Mouse (Mus musculus) T-helper 1 cell (primary cell): Measurements from ENCODE around the gene Rfwd3.
"Not testable (repeated sequence)": the region's sequence is repeated elsewhere in the genome, so short reads cannot be mapped to it uniquely, and the experiment has no call there.

ENCODE experiments used
- in situ Hi-C: fragments of 300-600 bp; cut with MboI, MseI; formaldehyde crosslinking; loops from one replicate; pipeline ENCODE4 v1.15.1; 2025; ENCODE audit warnings: high pct_unique_total_duplicates

The Rfwd3 gene

DNA sequence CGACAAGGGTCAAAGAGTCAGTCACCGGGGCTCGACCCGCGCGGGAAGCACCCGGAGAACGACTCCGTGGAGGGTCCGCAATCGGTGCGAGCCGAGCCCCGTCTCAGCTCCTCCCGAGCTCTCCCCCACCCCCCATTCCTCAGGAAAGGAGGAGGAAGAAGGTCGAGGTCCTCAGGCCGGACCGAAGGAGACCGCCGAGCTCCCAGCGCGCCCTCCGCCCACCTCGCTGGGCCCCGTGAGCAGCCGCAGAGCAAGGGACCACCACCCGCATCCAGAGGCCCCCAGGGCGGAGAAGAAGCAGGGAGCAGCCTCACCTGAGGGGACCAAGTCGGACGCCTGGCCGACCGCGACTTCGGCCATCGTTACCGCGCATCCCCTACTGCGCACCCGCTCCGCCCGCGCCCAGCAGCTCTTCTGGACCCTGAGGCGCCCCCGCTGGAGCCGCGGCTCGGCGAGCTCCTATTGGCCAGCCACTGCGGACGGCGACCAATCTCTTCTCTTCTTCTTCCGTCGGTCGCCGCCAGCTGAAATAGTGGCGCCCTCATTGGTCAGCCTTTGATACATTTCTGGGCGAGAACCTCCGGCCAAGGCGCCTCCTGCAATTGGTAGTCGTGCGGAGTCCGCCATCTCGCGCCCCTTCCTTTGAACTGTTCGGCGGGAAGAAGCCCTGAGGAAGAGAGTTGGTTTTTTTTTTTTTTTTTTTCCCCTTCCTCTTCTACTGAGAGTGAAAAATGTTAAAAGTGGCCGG lies at the start of gene Rfwd3:
Rfwd3 (minus strand) TSS at position 402 of the 748 bp plus-strand sequence.
- in situ Hi-C loops: no loop called here

DNA sequence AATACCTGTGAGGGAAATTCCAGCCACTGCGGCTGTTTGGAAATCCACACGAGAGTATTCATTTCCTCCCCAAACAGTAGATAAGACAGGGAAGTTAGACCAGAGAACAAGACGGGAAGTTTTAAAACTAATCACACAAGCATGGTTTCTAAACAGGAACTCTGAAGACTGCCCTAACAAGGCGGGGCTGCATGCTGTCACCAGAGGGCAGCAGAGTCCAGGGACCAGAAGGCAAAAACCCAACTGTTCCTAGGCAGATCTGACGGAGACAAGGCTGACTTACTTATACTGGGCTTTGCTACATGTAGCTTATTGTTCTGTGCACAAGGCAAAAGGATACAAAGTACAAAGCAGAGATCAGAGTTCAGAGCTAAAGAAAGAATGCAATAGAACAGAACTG lies 43.2 kb upstream of the Rfwd3 start:
- in situ Hi-C loops: no loop called here

DNA sequence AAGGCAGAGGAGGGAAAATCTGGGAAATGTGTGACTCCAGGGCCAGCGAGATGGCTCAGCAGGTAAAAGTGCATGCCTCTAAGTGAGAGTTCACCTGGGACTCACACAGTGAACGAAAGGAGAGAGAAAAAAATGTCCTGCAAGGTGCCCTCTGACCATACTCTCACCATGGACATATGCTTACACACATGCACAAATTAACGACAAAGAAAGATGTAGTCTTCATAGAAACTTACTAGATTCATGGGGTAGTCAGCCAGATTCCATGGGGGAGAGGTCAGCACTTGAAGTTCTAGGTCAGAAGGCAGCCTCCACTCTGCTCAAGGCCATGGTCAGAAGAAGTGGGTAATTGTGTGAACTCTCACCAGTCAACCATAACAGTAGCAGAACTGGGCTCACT lies 40.2 kb upstream of the Rfwd3 start:
- in situ Hi-C loops: no loop called here

DNA sequence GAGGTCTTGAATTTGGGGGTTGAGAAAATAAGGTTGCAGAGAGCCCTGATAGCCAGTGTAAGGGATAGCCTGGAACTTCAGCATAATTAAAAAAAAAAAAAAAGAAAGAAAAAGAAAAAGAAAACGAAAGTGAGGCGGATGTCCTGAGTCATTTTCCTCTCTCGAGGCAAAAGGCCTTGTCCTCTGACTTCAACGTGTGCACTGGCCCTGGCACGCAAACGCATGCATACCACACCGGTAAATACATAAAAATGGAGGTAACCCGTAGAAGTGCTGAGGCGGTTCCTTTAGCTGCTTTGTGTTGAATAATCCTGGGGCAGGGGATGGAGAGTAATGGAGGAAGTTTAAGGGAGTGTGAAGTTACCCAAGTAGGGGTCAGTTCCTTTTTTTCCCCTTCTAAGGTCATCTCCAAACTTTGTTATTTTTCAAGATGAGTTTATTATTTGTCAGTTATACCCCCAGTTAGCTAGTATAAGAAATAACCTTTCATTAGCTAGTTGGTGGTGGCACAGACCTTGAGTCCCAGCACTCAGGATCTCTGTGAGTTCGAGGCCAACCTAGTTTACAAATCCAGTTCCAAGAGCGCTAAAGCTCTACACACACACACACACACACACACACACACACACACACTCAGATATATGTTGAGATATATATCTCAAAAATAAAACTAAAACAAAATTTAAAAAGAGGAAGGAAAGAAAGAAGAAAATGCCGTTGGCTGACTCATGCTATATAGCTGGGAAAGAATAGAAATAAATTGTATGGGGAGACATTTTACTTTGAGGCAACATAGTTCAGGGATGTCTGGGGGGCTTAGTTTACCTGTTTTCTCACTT lies 38.6 kb upstream of the Rfwd3 start:
- in situ Hi-C loops: no loop called here

DNA sequence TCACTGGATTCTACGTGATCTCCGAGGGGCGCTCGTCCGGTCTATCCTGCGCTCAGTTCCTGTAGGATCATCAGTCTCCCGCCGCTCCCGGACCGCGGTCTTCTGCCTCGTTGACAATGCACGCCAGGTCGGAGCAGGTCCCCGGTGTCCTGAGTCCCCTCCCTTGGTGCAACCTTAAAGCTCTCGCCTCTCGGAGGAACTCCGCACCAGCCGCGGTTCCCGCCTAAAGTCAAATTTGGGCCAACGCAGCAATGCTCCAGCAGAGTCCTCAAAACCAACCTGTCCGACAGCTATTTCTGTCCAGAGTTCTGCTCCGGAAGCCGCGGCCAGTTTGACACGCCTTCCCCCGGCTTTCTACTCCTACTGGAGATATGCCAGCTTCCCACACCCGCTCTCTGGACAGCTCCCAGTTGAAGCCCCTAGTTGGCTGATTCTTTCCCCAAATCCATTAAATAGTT lies 37.9 kb upstream of the Rfwd3 start, which contains the start of gene Mlkl:
Mlkl (minus strand) TSS at position 288 of the 458 bp plus-strand sequence.
- in situ Hi-C loops: no loop called here

DNA sequence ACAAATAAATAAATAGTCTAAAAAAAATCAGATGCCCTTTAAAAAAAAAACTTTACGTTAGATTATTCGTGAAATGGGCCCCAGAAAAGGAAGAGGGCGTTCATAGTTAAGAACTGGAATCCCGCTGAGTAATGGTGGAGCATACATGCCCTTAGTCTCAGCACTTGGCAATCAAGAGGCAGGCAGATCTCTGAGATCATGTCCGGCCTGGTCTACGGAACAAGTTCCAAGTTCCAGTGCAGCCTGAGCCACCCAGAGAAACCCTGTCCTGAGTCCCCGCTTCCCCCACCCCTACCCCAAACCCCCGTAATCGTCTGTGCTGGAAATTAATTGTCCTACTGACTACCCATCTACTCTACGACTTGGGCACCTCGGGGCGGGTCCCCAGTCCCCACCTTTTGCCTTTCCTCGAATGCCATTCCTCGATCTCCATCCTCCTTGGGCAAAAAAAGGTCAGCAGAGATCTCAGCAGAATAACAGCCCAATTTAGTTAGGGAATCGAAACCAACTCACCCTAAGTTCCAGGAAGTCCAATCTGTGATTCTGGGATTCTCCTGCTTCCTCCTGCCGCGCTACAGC lies 37.4 kb upstream of the Rfwd3 start:
- in situ Hi-C loops: no loop called here

DNA sequence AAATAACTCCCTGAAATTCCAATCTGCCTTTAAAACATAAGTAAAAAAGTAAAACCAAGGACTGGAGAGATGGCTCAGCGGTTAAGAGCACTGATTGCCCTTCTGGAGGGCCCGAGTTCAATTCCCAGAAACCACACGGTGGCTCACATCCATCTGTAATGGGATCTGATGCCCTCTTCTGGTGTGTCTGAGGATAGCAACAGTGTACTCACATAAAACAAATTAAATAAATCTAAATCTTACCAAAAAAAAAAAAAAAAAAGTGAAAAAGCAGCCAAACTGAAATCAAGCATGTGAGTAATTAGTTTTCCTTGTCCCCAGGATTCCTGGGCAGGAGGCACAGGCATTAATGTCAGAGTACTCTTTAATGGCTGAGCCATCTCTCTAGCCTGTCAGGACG lies 36.7 kb upstream of the Rfwd3 start:
- in situ Hi-C loops: no loop called here

DNA sequence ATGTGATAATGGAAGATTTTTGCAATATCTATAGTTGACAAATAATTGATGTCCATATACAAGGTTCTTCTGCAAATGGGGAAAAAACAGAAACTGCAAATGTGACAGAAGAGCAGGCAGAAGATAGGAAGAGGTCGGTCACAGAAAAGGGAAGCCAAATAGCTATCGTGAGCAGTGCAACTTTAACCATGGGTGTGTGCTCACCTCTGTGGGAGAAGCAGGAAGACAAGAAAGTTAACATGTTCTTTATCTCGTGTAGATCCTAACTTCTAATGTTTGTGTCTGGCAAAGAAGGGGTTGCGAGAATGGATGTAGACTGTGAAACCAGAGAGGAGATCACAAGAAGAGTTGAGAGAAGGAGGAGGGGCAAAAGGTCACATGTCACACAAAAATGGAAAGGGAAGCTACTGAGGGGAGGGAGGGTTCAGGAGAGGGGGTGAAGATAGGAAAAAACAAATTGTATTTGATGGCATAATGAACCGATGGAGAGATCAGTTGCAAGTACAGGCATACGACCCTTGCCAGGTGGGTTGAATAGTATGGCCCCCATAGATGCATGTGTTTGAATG lies 25.3 kb upstream of the Rfwd3 start:
- in situ Hi-C loops: no loop called here

DNA sequence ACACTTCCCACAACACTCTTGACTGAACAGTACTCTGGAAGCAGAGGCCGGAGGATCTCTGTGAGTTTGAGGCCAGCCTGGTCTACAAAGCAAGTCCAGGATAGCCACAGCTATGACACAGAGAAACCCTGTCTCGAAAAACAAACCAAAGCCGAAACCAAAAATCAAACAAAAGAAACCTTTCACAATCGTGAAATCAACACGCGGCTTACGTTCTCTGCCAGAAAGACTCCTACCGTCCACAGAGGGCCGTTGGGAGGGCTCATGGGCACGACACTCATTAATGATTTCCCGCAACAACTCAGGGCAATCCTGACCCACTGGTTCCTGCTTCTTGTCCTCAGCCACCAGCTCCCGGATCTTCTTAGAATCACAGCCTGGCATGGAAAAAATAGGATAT lies 14.7 kb upstream of the Rfwd3 start:
- in situ Hi-C loops: no loop called here

DNA sequence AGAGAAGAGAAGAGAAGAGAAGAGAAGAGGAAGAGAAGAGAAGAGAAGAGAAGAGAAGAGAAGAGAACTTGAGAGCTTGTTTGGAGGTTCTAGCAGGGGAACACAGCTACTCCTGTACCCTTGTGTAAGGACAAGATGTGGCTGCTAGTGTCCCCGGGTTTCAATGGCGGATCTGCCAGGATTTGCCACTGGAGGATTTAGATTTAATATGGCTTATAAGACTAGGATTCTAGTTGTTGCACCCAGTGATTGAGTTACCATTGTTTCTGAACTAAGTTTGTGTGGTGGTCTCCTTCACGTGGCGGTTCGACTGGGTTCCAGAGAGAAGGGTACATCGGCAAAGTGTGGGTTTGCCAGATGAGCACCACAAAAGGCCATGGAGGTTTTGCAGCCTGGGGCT lies 13.9 kb upstream of the Rfwd3 start:
- in situ Hi-C loops: not testable (repeated sequence)

DNA sequence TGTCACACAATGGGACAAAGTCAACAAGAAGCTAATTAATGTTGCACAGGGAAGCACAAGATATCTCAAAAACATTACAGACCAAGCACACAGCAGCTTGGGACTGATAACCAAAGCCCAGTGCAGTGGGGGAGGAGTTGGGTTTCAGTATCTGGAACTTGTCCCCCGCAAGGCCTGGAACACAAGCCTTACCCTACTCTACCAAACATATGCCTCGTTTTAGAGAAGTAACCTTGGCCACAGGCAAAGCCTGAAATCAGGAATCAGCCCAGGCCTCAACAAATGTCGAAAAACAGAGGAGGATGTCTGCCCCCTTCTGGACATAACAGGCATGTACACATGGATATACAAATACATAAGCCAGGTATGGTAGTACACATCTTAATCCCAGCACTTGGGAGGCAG lies 12.7 kb upstream of the Rfwd3 start:
- in situ Hi-C loops: no loop called here

DNA sequence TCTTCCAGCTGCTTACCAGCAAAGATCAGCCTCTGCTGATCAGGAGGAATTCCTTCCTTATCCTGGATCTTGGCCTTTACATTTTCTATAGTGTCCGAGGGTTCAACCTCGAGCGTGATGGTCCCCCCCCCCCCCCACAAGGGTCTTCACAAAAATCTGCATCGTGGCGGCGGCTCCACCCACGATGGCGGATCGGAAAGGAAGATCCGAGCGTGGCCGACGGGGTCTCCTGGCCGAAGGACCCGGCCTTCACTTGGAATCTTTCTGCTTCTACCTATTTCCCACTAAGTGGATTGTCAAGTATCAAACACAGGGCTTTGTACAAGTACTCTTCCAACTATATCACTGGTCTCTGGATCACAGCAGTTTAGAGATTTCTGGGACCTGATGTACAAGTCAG lies 10.0 kb upstream of the Rfwd3 start:
- in situ Hi-C loops: not testable (repeated sequence)

DNA sequence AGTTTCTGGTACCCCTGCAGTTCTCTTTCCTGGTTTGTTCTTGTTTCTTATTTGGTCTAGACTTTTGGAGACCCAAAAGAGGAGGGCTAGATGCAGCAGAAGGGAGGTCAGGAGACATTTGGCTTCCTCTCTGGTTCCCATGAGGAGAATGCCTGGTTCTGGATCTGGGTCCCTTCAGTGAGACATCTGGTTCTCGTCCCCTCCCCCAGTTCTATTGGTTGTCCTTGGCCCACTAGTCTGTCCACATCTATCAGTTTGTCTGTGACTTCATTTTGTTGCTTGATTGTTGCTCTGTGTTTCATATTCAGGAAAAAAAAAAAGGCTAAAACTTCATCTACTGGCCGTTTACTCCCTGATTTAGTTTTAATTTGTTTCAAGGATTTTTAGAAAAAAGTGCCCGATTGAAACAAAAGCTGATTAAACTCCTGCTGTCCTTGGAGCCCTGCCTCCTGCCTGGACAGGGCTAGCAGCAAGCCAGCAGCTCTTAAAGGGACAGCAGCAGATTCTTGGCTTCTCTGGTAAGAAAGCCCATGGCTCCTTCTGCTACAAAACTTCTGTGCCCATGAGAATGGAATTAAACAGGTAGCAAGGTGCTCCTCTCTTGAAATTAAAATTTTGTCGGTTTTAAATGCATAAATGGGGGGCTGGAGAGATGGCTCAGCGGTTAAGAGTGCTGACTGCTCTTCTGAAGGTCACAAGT lies 5.2 kb upstream of the Rfwd3 start:
- in situ Hi-C loops: no loop called here

DNA sequence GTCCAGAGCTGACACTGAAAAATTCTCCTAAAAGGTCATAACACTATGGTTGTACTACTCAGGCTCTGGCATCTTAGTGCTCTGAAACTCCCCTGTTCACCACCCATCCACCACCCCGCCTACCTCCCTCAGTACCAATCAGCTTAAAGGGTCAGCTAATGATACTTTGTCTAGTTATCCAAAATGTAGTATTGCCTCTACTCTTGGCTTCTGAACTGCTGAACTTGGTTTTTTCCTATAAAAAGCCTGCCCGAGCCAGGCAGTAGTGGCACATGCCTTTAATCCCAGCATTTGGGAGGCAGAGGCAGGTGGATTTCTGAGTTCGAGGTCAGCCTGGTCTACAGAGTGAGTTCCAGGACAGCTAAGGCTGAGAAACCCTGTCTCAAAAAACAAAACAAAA lies 4.3 kb upstream of the Rfwd3 start:
- in situ Hi-C loops: no loop called here

DNA sequence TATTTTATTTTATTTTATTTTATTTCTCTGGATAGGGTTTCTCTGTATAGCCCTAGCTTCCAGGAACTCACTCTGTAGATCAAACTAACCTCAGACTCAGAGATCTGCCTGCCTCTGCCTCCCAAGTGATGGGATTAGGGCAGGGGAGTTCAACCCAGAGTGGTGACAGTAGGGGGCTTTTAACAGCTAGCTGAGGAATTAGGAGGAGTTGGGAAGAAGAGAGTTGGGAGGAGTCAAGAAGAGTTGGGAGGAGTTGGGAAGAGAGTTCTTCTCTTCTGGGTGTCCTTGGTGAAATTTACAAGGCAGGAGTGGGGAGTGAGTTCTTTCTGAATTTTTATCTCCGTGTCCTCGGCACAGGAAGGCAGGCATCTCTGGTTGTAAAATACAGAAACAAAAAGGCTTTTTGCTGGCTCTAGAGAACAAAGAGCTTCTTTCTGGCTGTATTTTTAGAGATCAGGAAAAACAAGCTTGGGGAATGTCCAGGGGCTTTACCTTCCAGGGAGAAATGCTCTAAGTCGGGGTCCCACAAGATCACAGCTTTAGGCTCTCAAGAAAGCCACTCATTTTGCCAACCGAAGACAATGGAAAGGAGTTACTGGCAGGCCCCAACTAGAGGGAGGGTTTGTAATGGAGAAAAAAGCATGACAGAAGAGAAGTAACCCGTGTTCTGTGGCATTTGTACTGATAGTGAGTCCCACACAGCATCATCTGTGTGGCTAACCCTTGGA lies 3.2 kb upstream of the Rfwd3 start:
- in situ Hi-C loops: not testable (repeated sequence)

DNA sequence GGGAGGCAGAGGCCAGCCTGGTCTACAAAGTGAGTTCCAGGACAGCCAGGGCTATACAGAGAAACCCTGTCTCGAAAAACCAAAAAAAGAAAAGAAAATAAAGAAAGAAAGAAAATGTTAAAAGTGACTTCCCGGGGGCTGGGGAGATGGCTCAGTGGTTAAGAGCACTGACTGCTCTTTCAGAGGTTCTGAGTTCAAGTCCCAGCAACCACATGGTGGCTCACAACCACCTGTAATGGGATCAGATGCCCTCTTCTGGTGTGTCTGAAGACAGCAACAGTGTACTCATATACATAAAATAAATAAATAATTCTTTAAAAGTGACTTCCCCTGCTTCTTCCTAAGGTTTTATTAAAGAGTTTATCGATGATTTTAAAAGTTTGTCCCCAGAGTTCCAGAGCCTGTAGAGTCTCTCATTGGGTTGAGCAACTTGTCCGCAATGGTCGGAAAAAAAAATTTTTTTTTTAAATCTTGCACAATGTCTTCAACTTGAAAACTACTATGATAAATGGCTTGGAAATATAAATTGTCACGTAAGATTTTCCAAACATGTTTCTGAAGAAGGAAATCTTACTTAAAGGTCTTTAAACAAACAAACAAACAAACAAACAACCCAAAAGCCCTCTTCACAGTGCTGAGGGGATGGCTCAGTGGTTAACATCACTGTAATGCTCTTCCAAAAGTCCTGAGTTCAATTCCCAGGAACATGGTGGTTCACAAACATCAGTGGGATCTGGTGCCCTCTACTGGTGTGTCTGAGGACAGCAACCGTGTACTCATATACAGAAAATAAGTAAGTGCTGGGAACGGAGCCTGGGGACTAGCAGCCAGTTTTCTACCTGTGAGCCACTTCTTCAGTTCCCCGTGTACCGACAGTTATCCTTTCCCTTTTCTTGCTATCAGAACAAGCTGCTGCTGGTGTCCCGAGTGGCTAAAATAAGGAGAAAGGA lies 850 bp upstream of the Rfwd3 start:
- in situ Hi-C loops: no loop called here

DNA sequence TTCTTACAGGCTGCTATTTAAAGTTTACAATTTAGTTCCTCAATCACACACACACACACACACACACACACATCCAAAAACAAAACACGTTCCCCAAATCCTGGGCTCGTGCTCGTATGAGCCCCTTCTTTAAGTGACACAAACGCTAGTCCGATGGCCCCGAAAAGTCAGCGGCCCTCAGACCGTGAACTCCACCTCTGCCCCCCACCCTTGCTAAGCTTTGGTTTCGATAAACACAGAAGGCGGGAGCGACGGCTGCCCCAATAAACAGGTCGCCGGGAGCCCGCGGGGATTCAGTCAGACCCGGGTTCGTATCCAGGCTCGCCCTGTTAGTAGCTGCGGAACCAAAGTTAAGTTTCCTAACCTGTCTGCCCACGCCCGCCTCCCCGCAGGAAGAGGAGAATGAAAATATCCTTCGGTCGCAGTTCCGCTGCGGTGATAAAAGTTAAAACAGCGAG lies 630 bp downstream of the Rfwd3 start:
- in situ Hi-C loops: no loop called here

DNA sequence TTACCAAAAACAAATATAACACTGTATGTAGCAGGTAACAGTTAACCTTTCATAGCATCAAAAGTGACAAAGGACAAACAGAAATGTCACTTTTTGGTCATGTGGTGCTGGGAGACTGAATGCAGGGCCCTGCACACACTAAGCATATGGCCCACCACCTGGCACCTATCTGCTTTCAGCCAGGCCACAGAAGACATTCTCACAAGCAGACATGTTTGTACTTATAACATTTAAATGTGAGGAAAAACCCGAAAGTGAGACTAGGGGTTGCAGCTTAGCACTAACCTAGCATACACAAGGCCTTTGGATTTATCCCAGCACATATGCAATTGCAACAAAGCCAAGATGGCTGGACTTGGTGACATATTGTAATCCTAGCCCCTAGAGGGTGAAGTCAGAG lies 2.0 kb downstream of the Rfwd3 start:
- in situ Hi-C loops: no loop called here

DNA sequence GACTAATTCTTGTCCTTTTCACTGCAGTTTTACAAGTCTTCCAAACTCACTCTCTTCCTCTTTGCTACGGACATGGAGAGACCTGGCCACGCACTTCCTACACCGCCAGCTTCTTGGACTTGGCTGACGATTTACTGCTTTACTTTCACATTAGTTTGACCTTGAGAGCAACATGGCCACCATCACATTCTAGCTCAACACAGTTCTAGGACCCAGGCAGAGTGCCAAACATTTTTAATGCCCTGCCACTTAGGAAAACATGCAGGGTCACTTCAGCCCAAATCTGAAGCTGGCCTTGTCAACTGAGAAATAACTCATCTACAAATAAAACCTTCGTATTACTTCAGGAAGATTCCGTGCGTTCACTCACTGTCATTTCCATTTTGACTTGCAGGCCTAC lies 8.3 kb downstream of the Rfwd3 start:
- in situ Hi-C loops: no loop called here

DNA sequence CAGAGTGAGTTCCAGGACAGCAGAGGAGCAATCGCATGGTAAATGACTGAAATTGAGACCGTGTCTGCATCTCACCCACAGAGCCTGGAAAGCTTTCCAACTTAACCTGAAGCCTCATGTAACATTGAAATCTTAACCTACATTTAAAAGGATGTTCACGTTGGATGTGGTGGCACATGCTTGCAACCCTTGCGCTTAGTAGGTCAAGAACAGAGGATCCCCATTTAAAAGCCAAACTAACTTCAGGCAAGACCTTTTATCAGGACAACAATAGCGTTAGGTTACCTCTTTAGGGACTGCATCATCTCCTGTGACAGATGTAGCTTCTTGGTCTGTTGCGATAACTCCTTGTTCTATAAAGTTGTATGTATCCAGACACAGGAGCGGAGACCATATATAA lies 9.4 kb downstream of the Rfwd3 start:
- in situ Hi-C loops: no loop called here
